Mouse (Mus musculus): ENCODE data around the gene Lrpprc.
A peak's percentile ranks its signal among the peaks of the same experiment; 100 is the strongest.

DNA sequence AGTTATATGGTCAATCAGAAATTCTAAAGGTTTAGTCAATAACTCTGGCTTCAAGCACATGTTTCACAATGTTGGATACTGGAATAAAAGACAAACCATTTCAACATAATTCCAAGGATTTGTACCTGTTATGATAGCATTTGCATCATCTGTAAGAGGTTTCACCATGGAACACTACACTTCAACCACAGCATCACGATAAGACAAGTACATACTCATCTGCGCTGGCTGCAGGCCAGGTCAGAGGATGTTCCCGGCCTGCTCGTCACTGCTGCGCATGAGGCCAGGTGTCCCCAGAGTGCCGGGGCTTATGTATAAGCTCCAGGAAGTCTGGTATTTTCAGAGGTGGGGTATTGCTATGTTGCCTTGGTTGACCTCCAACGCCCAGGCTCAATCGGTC, 58.0 kb downstream of the Lrpprc start:
- TF ChIP-seq CTCF (IDR thresholded peaks at IDR 0.05; ENCODE audit: low read depth) (no peak), EP300 (IDR thresholded peaks at IDR 0.05; ENCODE audit: low read depth) (peak; percentile 93)

Data from liver, postnatal 0 days (tissue).